Mouse (Mus musculus): ENCODE data around the gene Edem3.
"Not testable (repeated sequence)": the region's sequence is repeated elsewhere in the genome, so short reads cannot be mapped to it uniquely, and the experiment has no call there.

Gene Edem3

DNA sequence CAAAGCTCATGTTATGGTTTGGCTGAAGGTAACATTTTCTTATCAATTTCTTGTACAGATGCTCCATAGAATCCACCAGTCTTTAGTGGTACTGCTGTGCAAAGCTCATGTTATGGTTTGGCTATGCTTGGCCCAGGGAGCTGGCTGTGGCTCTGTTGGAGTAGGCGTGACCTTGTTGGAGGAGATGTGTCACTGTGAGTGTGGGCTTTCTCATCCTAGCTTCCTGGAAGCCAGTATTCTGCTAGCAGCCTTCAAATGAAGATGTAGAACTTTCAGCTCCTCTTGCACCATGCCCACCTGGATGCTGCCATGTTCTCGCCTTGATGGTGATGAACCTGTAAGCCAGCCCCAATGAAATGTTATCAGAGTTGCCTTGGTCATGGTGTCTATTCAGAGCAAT is 5.3 kb upstream of the Edem3 start:
- DNase-seq (ENCODE audit: low read depth, low spot score): not testable (repeated sequence)

DNA sequence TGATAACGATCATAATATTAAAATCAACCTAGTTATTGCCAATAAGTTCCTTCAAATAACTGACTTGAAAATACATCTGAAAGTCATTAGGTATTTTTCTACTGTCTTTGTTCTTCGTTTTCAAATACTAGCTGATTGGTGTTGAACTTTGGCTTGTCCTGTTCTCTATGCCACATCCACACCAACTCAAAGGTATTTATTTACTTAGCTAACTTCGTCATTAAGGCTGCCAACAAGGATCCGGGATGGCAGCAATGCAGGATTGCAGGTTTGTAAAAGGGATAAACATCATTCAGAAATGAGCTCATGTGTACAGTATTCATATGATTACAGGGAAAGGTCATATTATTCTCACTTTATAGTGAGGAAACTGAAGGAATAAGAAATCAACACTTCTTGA is 2.2 kb upstream of the Edem3 start:
- DNase-seq (ENCODE audit: low read depth, low spot score): no peak

- DNase-seq (ENCODE audit: low read depth, low spot score): no peak
Measured at GRCm38 (mm10) chr1:151753374-151753929, 1.7 kb upstream of the Edem3 start.

GRCm38 (mm10) chr1:151754028-151754489 is 1.1 kb upstream of the Edem3 start:
- DNase-seq (ENCODE audit: low read depth, low spot score): no peak

DNA sequence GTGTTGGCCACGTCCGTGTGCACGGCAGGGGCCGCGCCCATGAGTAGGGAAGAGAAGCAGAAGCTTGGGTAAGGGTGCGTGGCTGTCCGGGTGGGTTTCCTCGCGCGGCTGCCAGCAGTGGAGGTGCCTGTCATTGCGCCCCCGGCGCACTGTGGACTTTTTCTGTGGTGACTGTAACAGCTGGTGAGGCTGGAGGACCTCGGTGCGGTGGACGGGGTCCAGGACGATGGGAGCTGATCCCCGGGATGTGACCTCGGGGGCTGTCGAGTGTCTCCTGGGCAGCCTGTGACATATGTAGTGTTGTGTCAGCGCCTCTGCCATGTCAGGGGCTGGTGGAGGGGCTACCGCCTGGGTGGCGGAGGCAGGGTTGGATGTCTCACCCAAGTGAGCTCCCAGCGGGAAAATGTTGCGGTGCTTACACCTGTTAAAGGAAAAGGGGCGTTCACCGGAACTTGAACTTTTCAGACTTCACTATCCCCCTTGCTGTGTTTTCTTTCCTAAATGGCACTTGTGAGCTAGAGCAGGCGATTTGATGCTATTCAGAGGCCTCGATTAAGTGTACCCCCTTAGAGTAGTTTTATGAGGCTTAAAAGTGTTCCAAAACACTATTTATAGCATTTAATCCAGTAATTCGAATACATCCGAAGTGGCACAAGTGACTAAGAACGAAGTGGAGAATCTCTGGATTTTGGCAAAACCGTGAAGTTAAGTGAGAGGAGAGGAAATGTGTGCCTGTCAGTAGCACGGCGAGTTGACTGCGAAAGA is 671 bp downstream of the Edem3 start:
- DNase-seq (ENCODE audit: low read depth, low spot score): peak; percentile 16

- no peak for DNase-seq (ENCODE audit: low read depth, low spot score)
Measured at GRCm38 (mm10) chr1:151756425-151756728, 1.2 kb downstream of the Edem3 start.

DNA sequence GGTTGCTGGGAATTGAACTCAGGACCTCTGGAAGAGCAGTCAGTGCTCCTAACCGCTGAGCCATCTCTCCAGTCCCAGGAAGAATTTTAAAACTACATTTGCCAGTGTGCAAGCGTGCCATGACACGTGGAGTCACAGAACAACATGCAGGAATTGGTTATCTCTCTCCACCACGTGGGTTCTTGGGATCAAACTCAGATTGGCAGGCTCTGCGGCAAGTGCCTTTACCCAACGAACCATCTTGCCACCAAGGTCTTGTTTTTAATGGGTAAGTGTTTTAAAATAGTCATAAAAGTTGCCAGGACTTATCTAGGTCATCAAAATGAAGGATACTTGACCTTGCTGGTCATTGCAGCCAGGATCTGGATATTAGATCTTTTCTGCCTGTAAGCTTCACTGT is 3.1 kb downstream of the Edem3 start:
- no peak for DNase-seq (ENCODE audit: low read depth, low spot score)

DNA sequence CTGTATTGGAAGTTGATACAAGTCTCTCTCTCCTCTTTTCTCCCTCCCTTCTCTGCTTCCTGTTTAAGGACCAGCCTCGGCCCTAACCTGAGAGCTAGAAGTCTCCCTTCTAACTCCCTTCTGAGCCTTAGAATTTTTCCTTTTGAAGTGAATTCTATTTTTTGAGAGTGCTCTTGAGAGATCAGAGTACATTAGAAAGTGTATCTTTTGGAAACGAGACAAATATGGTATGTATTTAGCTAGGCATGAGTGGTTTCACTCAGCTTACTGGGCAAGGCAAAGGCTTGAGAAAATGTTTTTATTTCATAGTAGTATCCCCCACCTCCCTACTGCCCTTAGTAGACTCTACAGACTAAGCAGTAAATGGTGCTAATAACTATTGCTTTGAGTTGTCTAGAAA is 3.8 kb downstream of the Edem3 start:
- no peak for DNase-seq (ENCODE audit: low read depth, low spot score)

DNA sequence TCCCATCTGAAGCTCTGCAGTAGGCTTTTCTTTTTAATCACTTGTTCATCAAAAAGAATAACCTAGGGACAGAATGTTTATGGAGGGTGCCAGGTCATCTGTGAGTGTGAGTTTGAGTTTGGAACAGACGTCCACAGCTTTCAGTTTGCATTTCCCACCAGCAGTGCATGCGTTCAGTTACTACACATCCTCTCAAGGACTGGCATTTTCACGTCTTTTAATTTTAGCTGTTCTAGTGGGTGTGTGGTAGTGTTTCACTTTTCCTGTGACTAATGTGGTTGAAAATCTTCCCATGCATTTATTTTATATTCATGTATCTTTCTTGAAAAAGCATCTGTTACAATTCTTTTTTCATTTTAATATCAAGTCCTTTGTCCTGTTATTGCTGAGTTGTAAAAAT is 9.1 kb downstream of the Edem3 start:
- no peak for DNase-seq (ENCODE audit: low read depth, low spot score)

DNA sequence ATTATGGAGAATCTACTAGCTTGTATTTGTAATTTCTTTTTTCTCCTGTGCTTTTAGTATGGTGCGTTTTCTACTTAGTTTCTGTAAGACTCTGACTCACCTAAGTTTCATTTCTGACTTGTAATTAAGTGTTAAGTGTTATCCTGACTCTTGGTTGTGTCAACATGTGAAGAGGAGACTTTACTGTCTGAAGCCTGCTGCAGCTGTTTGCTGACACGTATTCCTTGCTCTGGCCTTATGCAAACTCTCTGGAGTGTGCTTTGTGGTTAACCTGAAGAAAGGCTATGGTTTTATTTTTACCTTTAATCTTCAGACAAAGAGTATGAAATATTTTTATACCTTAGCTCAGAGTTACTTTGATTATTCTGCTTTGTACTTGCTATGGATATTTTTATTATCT is 11.0 kb downstream of the Edem3 start:
- no peak for DNase-seq (ENCODE audit: low read depth, low spot score)

GRCm38 (mm10) chr1:151766976-151767654 is 11.9 kb downstream of the Edem3 start:
- DNase-seq (ENCODE audit: low read depth, low spot score): no peak

DNA sequence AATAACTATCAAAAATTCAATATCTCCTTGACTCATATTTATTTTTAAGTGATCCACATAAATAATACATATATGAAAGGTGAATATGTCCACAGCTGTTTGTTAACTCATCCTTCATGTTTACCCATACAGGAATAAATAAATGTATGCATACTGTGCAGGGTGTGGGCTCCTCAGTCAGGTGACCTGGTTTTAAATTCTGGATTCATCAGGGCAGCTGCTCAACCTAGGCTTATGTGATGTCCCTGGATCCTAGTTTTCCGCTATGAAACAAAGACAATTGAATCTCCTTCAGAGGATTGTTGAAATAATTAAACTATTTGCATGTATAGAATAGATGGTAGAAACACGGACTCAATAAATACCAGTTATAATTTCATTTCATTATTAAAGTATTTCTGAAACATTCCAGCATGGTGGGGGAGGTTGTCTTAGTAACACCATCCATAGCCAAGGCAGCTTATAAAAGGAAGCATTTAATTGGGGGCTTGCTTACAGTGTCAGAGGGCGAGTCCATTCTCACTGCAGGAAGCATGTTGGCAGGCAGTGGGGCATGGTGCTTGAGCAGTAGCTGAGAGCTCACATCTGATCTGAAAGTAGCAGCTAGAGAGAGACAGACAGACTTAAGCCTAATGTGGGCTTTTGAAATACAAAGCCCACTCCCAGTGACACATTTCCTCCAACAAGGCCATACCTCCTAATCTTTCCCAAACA is 14.2 kb downstream of the Edem3 start:
- DNase-seq (ENCODE audit: low read depth, low spot score): no peak

DNA sequence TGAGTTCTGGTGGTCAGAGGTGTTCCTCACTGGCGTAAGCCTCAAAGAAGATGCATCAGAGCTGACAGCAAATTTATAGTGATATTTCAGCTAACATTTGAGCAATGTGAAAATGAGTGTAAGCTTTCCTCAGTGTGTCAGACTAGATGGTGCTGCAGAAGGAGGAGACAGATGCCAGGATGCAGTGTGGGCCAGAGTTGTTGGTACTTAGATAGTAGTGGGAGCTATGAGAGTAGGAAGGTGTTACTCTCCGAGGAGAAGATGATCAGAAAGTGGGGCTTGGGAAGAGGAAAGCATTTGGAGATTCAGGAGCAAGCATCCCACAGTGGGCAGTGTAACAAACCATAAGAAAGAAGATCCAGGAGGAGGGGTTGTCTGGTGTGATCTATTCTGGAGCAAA is 22.4 kb downstream of the Edem3 start:
- no peak for DNase-seq (ENCODE audit: low read depth, low spot score)

GRCm38 (mm10) chr1:151778592-151778991 is 23.4 kb downstream of the Edem3 start:
- no peak for DNase-seq (ENCODE audit: low read depth, low spot score)

GRCm38 (mm10) chr1:151779306-151779705 is 24.1 kb downstream of the Edem3 start:
- DNase-seq (ENCODE audit: low read depth, low spot score): no peak

GRCm38 (mm10) chr1:151781447-151781846 is 26.3 kb downstream of the Edem3 start:
- DNase-seq (ENCODE audit: low read depth, low spot score): no peak

DNA sequence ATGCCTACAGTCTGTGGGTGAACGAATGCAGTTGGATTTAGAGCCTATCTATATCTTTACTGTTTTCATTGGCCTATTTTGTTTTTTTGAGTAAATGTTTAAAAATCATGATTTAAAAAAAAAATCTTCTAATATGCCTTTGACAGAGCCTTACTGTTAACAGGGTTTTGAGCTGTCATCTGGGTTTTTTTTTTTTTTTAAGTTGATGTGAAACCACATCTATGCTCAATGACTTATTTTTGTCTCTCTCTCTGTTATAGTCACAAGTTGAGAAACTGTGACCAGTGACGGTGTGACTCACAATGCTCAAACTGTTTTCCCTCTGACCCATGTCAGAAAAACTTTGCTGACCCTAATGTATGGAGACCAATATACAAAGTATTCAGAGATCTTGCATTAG is 28.2 kb downstream of the Edem3 start:
- DNase-seq (ENCODE audit: low read depth, low spot score): no peak

DNA sequence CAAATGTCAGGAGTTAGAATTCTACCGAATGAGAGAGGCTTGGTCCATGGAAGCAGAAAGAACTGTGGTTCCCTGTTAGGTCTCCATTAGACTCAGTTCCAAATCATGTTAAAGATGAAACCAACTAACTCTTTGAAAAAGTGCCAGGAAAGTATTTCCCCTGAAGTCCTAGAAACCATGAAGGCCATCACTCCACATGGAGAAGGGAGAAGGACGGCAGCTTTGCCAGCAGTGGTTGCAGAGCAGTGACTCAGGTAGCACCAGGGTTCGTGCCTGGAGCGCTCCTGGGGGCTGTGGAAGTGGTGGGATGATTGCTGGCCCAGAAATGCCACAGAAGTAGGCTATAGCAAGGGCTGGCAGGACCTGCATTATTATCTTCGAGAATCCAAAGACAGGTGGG is 31.2 kb downstream of the Edem3 start:
- no peak for DNase-seq (ENCODE audit: low read depth, low spot score)

DNA sequence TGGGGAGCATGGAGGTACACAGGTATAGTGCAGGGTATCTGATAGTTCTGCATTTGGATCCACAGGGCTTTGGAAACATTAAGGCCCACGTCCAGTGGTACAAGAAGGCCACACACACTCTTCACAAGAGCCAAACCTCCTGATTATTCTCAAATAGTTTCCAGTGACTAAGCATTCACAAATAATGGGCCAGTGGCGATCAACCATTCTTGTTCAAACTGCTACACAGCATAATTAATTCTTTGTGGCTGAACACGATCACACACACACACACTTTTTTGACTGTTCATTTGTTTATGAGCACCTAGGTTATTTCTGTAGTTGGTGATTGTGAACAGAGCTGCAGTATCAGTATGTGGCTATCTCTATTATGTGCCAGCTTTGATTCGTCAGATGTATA is 34.0 kb downstream of the Edem3 start:
- DNase-seq (ENCODE audit: low read depth, low spot score): no peak

GRCm38 (mm10) chr1:151792076-151792475 is 36.9 kb downstream of the Edem3 start:
- DNase-seq (ENCODE audit: low read depth, low spot score): not testable (repeated sequence)

DNA sequence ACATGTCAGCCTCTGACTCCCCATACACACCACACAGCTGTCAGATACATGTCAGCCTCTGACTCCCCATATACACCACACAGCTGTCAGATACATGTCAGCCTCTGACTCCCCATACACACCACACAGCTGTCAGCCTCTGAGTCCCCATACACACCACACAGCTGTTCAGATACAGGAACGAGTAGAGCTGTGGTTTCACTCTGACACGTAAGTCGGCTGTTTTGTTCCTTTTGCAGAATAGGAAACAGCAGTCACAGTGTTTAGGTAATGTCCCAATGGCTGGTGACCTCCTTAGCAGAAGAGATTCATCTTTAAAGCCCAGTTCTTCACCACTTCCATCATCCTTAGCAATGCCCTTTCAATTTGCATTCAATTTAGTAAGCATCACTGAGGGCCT is 47.6 kb downstream of the Edem3 start:
- not testable (repeated sequence) for DNase-seq (ENCODE audit: low read depth, low spot score)

DNA sequence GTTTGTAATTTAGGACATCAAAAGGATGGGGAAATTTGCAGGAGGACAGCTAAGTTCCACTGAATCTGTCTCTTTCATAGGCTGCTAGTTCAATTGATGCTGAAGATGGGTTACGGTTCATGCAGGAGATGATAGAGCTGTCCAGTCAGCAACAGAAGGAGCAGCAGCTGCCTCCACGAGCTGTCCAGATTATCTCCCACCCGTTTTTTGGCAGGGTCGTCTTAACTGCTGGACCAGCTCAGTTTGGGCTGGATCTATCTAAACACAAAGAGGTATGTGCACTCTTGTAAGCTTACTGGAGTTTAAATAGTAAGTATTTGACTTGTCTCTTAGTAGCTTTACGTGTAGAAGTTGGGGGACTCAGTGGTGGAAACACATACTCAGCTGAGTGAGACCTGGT is 52.1 kb downstream of the Edem3 start:
- DNase-seq (ENCODE audit: low read depth, low spot score): no peak
